Mouse (Mus musculus) neural tube, embryonic 13.5 days (tissue): ENCODE measurements around the gene Usp4. TPM values are rescaled to one million over a fixed set of nuclear protein-coding genes. Genes with fewer than 3 reads are reported as not detected.
"Not testable (repeated sequence)": the region's sequence is repeated elsewhere in the genome, so short reads cannot be mapped to it uniquely, and the experiment has no call there.

ENCODE experiments used
- ATAC-seq: fragments of 200-750 bp; cut with Nextera tagmentation; 2 replicates; pipeline ENCODE4 v1.8.0; 2017; ENCODE audit warnings: low read depth, mild to moderate bottlenecking, moderate TSS enrichment, moderate library complexity
- H3K27ac ChIP-seq: fragments of 300-500 bp; sonication (generic); replicated peaks from 2 replicates; pipeline ENCODE4 v1.5.1; 2015; ENCODE audit warnings: moderate library complexity, mild to moderate bottlenecking, inconsistent platforms
- H3K27me3 ChIP-seq: fragments of 300-500 bp; sonication (generic); 2 replicates; pipeline ENCODE4 v1.6.1; 2015; ENCODE audit warnings: mild to moderate bottlenecking, inconsistent platforms
- H3K36me3 ChIP-seq: fragments of 300-500 bp; sonication (generic); 2 replicates; pipeline ENCODE4 v1.6.1; 2015; ENCODE audit warnings: mild to moderate bottlenecking, inconsistent platforms
- H3K4me1 ChIP-seq: fragments of 300-500 bp; sonication (generic); replicated peaks from 2 replicates; pipeline ENCODE4 v1.6.1; 2015; ENCODE audit warnings: inconsistent platforms
- H3K4me2 ChIP-seq: fragments of 300-500 bp; sonication (generic); 2 replicates; pipeline ENCODE4 v1.6.1; 2015; ENCODE audit warnings: inconsistent platforms, mild to moderate bottlenecking, moderate library complexity
- H3K4me3 ChIP-seq: fragments of 300-500 bp; sonication (generic); 2 replicates; pipeline ENCODE4 v1.5.1; 2015; ENCODE audit warnings: mild to moderate bottlenecking, inconsistent platforms
- H3K9ac ChIP-seq: fragments of 300-500 bp; sonication (generic); 2 replicates; pipeline ENCODE4 v1.6.1; 2015; ENCODE audit warnings: moderate library complexity, mild to moderate bottlenecking, inconsistent platforms
- H3K9me3 ChIP-seq: fragments of 300-500 bp; sonication (generic); 2 replicates; pipeline ENCODE4 v1.6.1; 2016; ENCODE audit warnings: inconsistent platforms
- WGBS: fragments of 180-500 bp; shearing (Covaris S2); methylation state at CpG from one replicate; pipeline ENCODE4 v1.1.7; 2015; 5-methylcytosine and 5-hydroxymethylcytosine counted together
- polyA plus RNA-seq: library from polyadenylated mRNA; unstranded; fragments of >200 nt; fragmentation: Nextera tagmentation; extraction: Ambion mirVana; gene quantifications from 2 replicates; pipeline ENCODE4 v1.2.1, GENCODE M21; 2015

Usp4 gene
- 121 and 129 TPM in 2 replicates for polyA plus RNA-seq

GRCm38 (mm10) chr9:108347540-108348289 is at the start of gene Usp4:
Gene Usp4, plus strand, starts transcription at chr9:108347853.
- Histone ChIP-seq H3K27ac (peak within 1 kb of the TSS; percentile 98), H3K9me3 (no peaks in the 10 kb centered on the region), H3K4me2 (peak within 1 kb of the TSS; percentile 89), H3K27me3 (no peaks in the 10 kb centered on the region), H3K4me3 (peak within 1 kb of the TSS; percentile 89), H3K4me1 (peaks cover 24% of the 10 kb centered on the region), H3K36me3 (peaks cover 31% of the 10 kb centered on the region), H3K9ac (peak within 1 kb of the TSS; percentile 93)
- under 1% methylated on average over 67 of the region's 75 CpGs for WGBS
- ATAC-seq: peak; percentile 96

GRCm38 (mm10) chr9:108301853-108302252 is 45.8 kb upstream of the Usp4 start:
- H3K36me3 ChIP-seq: peaks cover 49% of the 10 kb centered on the region
- H3K27me3 ChIP-seq: no peaks in the 10 kb centered on the region
- no peak for ATAC-seq
- peaks cover 24% of the 10 kb centered on the region for H3K4me1 ChIP-seq
- H3K27ac ChIP-seq: no peak overlapping the region
- no peak overlapping the region for H3K9ac ChIP-seq
- WGBS: 75% methylated on average over 3 of the region's 3 CpGs
- H3K4me2 ChIP-seq: no peak overlapping the region
- H3K9me3 ChIP-seq: no peaks in the 10 kb centered on the region
- no peak overlapping the region for H3K4me3 ChIP-seq

GRCm38 (mm10) chr9:108304716-108305115 is 42.9 kb upstream of the Usp4 start:
- no peaks in the 10 kb centered on the region for H3K9me3 ChIP-seq
- no peaks in the 10 kb centered on the region for H3K27me3 ChIP-seq
- no peak for ATAC-seq
- H3K27ac ChIP-seq: peak overlapping the region; percentile 98
- H3K4me2 ChIP-seq: peak overlapping the region; percentile 76
- peak overlapping the region; percentile 85 for H3K9ac ChIP-seq
- H3K36me3 ChIP-seq: peaks cover 40% of the 10 kb centered on the region
- 91% methylated on average over 4 of the region's 4 CpGs for WGBS
- peak overlapping the region; percentile 90 for H3K4me3 ChIP-seq
- H3K4me1 ChIP-seq: peaks cover 42% of the 10 kb centered on the region

GRCm38 (mm10) chr9:108305170-108305569 is 42.5 kb upstream of the Usp4 start:
- H3K9me3 ChIP-seq: no peaks in the 10 kb centered on the region
- peaks cover 46% of the 10 kb centered on the region for H3K4me1 ChIP-seq
- no peaks in the 10 kb centered on the region for H3K27me3 ChIP-seq
- peak overlapping the region; percentile 85 for H3K9ac ChIP-seq
- H3K4me3 ChIP-seq: peak overlapping the region; percentile 90
- peak overlapping the region; percentile 76 for H3K4me2 ChIP-seq
- H3K36me3 ChIP-seq: peaks cover 37% of the 10 kb centered on the region
- 3% methylated on average over 1 of the region's 1 CpGs for WGBS
- ATAC-seq: no peak
- H3K27ac ChIP-seq: peak overlapping the region; percentile 98

GRCm38 (mm10) chr9:108305629-108306520 is 41.8 kb upstream of the Usp4 start, which contains the start of the genes Rhoa and Tcta:
Gene Rhoa, plus strand, starts transcription at chr9:108306129.
Gene Tcta, minus strand, starts transcription at chr9:108306160.
- Histone ChIP-seq H3K4me2 (peak within 1 kb of the TSS; percentile 76), H3K4me1 (peaks cover 51% of the 10 kb centered on the region), H3K9ac (peak within 1 kb of the TSS; percentile 91), H3K27ac (peak within 1 kb of the TSS; percentile 98), H3K4me3 (peak within 1 kb of the TSS; percentile 90), H3K27me3 (no peaks in the 10 kb centered on the region), H3K36me3 (peaks cover 30% of the 10 kb centered on the region), H3K9me3 (no peaks in the 10 kb centered on the region)
- ATAC-seq: peak; percentile 98
- WGBS: under 1% methylated on average over 75 of the region's 81 CpGs

GRCm38 (mm10) chr9:108306571-108306980 is 41.1 kb upstream of the Usp4 start:
- Histone ChIP-seq H3K36me3 (peaks cover 25% of the 10 kb centered on the region), H3K9me3 (no peaks in the 10 kb centered on the region), H3K4me1 (peaks cover 57% of the 10 kb centered on the region), H3K27ac (peak overlapping the region; percentile 98), H3K4me2 (peak overlapping the region; percentile 70), H3K27me3 (no peaks in the 10 kb centered on the region), H3K9ac (peak overlapping the region; percentile 91), H3K4me3 (peak overlapping the region; percentile 90)
- peak; percentile 82 for ATAC-seq
- WGBS: 0% methylated on average over 38 of the region's 51 CpGs

- peaks cover 63% of the 10 kb centered on the region for H3K4me1 ChIP-seq
- 23% methylated on average over 12 of the region's 12 CpGs for whole genome bisulfite sequencing
- peak overlapping the region; percentile 90 for H3K4me3 ChIP-seq
- peak overlapping the region; percentile 91 for H3K9ac ChIP-seq
- H3K27me3 ChIP-seq: no peaks in the 10 kb centered on the region
- ATAC-seq: no peak
- peak overlapping the region; percentile 98 for H3K27ac ChIP-seq
- peaks cover 21% of the 10 kb centered on the region for H3K36me3 ChIP-seq
- peak overlapping the region; percentile 70 for H3K4me2 ChIP-seq
- no peaks in the 10 kb centered on the region for H3K9me3 ChIP-seq
Observed at GRCm38 (mm10) chr9:108307021-108307807, 40.4 kb upstream of the Usp4 start.

- H3K4me3 ChIP-seq: peak overlapping the region; percentile 90
- H3K27me3 ChIP-seq: no peaks in the 10 kb centered on the region
- H3K9me3 ChIP-seq: no peaks in the 10 kb centered on the region
- peak overlapping the region; percentile 91 for H3K9ac ChIP-seq
- no peak for ATAC-seq
- no peak overlapping the region for H3K27ac ChIP-seq
- H3K4me2 ChIP-seq: peak overlapping the region; percentile 70
- WGBS: 72% methylated on average over 2 of the region's 2 CpGs
- H3K36me3 ChIP-seq: peaks cover 11% of the 10 kb centered on the region
- H3K4me1 ChIP-seq: peaks cover 63% of the 10 kb centered on the region
Observed at GRCm38 (mm10) chr9:108308141-108308540, 39.5 kb upstream of the Usp4 start.

- no peak for ATAC-seq
- Histone ChIP-seq H3K36me3 (peaks cover 13% of the 10 kb centered on the region), H3K4me2 (no peak overlapping the region), H3K9me3 (no peaks in the 10 kb centered on the region), H3K27me3 (no peaks in the 10 kb centered on the region), H3K9ac (no peak overlapping the region), H3K4me3 (no peak overlapping the region), H3K4me1 (no peaks in the 10 kb centered on the region; the same call in 1 of the 2 replicates), H3K27ac (no peak overlapping the region)
- WGBS: 92% methylated on average over 3 of the region's 3 CpGs
Observed at GRCm38 (mm10) chr9:108317572-108317971, 30.1 kb upstream of the Usp4 start.

GRCm38 (mm10) chr9:108318462-108318861 is 29.2 kb upstream of the Usp4 start:
- Histone ChIP-seq H3K9me3 (no peaks in the 10 kb centered on the region), H3K4me2 (no peak overlapping the region), H3K36me3 (peaks cover 13% of the 10 kb centered on the region), H3K27me3 (no peaks in the 10 kb centered on the region), H3K9ac (no peak overlapping the region), H3K27ac (no peak overlapping the region), H3K4me1 (no peaks in the 10 kb centered on the region; the same call in 1 of the 2 replicates), H3K4me3 (no peak overlapping the region)
- WGBS: 89% methylated on average over 2 of the region's 2 CpGs
- no peak for ATAC-seq

GRCm38 (mm10) chr9:108322054-108322453 is 25.6 kb upstream of the Usp4 start:
- not testable (repeated sequence) for H3K36me3 ChIP-seq, H3K27me3 ChIP-seq, H3K9me3 ChIP-seq, H3K4me2 ChIP-seq, ATAC-seq, H3K4me3 ChIP-seq, H3K27ac ChIP-seq, H3K4me1 ChIP-seq, H3K9ac ChIP-seq
- 96% methylated on average over 7 of the region's 7 CpGs for WGBS
